Mouse (Mus musculus): ENCODE results near the gene Tnxb. TPM values are rescaled to one million over a fixed set of nuclear protein-coding genes. Genes with fewer than 3 reads are reported as not detected.

Gene Tnxb
- total RNA-seq, 1 experiment from 2014 or later = 0.05 TPM

DNA sequence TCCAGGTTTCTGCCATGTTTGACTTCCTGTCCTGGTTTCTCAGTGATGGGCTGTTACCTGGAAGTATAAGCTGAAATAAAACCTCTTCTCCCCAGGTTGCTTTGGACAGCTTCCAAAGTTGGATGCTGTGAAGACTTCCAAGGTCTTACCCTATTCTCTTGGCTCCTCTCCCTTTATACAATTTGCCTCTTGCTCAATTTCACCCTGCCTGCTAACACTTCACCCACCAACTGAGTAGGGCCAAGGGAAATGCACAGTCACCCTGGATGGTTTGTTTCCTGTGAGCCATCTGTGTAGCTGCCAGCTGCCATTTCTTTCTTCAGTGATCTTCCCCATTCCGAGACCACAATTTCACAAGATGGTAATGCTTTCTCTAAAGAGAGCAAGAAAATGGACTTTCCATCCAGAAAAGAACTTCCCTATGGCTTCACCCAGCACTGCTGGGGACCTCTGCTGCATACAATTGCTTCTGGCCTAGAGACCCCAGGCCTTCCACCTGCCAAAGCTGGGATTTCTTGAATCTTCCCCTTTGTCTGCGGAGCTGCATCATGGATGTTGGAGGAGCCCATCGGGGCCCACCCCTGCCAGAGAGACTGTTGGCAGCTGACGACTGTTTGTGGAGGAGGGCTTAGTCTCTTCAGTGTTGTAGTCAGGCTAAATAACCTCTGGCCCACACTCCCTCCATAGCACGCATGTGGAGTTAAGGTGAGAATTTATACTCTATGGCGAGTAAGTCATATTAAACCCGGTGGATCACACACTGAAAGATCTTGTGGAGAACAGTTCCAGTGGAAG lies 30.7 kb upstream of the Tnxb start:
- peak; percentile 82 to 90 for ATAC-seq (replicated peaks in 1 of 2; ENCODE audit: insufficient read depth in 1 of 2, low FRiP score in 2 of 2, low TSS enrichment in 1 of 2, low read depth in 1 of 2, poor library complexity in 2 of 2, severe bottlenecking in 2 of 2)

DNA sequence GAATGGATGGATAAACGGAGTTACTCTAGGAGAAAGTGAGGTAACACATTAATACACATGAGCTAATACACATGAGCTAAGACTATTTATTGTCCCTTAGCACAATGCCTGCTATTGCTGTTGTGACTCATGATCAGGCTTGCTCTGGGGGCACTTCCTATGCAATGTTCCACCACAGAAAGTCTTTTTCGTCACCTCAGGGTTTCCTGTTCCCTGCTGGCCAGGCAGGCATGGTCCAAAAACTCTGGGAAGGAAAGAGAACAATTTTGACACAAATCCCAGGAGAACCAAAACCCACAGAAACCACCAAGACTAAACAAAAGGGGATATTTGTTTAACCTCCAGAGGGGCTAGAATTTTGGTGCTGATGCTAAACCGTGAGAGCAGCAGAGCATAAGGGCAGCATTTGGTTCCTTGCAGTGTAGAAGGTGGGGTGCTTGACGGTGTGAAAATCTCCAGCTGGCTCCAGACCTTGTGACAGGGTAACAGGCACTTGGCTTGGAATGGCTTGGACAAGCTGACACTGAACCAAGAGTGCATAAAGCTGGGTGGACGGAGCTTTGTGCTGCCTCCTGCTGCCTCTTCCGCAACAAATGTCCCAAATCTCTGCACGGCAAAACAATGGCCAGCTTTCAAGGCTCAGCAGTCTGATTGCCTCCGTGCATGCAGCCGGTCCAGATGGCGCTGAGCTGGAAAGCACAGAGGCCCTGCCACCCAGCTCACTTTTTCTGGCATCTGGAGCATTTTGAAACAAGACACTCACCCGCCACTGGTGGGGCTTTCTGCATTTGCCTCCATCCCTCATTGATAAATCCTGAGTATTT lies 29.3 kb upstream of the Tnxb start:
- ATAC-seq (replicated peaks in 1 of 2; ENCODE audit: insufficient read depth in 1 of 2, low FRiP score in 2 of 2, low TSS enrichment in 1 of 2, low read depth in 1 of 2, poor library complexity in 2 of 2, severe bottlenecking in 2 of 2) = no peak

DNA sequence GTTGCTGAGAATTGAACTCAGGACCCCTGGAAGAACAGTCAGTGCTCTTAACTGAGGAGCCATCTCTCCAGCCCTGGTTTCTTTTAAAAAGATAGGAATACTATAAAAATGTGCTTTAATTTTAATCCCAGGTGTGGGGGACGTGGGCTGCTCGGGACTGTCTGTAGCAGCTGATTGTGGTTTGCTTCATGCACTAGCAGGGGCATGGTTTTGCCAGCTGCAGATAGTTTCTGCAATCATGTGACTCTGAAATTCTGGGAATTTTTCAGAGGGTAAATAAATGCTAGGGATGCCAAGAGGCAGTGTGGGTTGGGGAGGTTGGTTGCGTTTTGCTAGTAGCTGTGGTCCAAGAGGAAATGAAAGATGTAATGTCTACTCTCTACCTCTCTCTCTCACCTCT lies 28.4 kb upstream of the Tnxb start:
- ATAC-seq (replicated peaks in 1 of 2; ENCODE audit: insufficient read depth in 1 of 2, low FRiP score in 2 of 2, low TSS enrichment in 1 of 2, low read depth in 1 of 2, poor library complexity in 2 of 2, severe bottlenecking in 2 of 2) = no peak

DNA sequence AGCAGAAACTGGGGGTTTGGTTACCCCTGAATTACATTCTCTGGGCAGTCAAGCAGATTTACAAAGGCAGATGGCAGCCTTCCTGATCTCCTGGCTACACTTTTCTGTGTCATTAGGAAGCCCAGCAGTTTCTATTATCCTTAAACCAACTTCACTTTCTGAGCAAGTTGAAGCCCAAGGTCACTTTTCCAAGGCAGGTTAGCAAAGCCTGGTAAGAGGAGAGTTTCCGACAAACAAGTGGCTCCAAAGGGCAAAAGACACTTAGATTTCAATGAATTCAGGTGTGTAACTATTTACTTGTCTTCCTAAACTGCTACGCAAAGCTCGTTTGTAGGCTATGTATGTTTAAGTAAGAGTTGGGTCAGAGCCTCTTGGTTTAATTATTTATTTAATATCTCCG lies 27.0 kb upstream of the Tnxb start:
- no peak for ATAC-seq (replicated peaks in 1 of 2; ENCODE audit: insufficient read depth in 1 of 2, low FRiP score in 2 of 2, low TSS enrichment in 1 of 2, low read depth in 1 of 2, poor library complexity in 2 of 2, severe bottlenecking in 2 of 2)

DNA sequence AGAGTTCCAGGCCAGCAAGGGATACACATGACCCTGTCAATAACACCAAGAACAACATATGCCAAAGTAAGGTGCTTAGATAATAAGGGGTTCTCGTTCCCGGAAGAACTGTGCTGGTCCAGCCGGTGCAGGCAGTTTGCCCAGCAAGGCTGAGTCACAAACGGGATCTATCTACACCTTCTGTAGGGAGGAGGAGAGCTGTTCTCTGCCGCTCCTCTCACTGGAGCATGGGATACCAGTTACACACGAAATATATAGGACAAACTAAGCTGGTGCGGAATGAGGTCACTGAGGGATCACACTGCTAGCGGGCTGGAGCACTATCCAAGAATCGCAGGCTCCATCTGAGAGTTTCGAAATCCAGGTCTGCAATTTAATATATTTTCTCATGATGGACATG lies 26.4 kb upstream of the Tnxb start:
- ATAC-seq (replicated peaks in 1 of 2; ENCODE audit: insufficient read depth in 1 of 2, low FRiP score in 2 of 2, low TSS enrichment in 1 of 2, low read depth in 1 of 2, poor library complexity in 2 of 2, severe bottlenecking in 2 of 2) = no peak

DNA sequence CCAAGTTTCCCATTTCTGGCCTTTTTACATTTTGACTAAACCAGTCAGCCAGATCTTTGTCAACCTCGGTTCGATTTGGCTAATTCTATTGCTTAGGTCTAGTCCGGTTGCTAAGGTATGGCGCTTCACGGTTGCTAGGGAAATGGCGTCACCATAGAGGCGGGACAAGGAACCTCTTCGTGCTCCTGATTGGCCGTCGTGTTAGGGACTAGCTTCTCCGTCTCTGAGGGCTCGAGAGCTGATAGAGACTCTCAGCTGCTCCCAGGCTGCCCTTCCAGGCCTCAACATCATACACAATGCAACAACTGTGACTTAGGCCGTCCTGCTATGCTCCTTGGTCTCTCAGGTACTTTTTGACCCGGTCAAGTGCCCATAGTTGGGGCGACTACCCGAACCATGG lies 25.7 kb upstream of the Tnxb start, which contains the start of gene Fkbpl:
Gene Fkbpl (plus strand): TSS at position 157 of the 400 bp plus-strand sequence.
- peak; percentile 79 to 86 for ATAC-seq (replicated peaks in 1 of 2; ENCODE audit: insufficient read depth in 1 of 2, low FRiP score in 2 of 2, low TSS enrichment in 1 of 2, low read depth in 1 of 2, poor library complexity in 2 of 2, severe bottlenecking in 2 of 2)

DNA sequence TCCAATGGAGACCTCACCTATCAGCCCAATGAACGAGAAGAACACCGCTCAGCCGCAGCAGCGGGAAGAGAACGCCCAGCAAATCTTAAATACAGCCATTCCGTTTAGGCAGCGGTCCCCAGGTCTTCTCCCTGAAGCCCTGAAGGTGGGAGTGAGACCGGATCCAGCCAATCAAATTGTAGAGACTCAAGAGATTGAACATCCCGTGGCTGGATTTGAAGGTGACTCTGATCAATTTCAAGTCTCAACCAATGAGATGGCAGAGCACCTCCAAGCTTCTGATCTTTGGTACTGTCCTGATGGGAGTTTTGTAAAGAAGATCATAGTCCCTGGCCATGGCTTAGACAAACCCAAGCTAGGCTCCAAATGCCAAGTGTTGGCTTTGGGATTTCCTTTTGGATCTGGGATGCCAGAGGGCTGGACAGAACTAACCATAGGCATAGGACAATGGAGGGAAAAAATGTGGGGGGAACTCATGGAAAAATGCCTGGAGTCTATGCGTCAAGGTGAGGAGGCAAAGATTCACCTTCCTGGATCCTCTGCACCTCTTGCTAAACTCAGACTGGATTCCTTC lies 25.0 kb upstream of the Tnxb start:
- no peak for ATAC-seq (replicated peaks in 1 of 2; ENCODE audit: insufficient read depth in 1 of 2, low FRiP score in 2 of 2, low TSS enrichment in 1 of 2, low read depth in 1 of 2, poor library complexity in 2 of 2, severe bottlenecking in 2 of 2)

DNA sequence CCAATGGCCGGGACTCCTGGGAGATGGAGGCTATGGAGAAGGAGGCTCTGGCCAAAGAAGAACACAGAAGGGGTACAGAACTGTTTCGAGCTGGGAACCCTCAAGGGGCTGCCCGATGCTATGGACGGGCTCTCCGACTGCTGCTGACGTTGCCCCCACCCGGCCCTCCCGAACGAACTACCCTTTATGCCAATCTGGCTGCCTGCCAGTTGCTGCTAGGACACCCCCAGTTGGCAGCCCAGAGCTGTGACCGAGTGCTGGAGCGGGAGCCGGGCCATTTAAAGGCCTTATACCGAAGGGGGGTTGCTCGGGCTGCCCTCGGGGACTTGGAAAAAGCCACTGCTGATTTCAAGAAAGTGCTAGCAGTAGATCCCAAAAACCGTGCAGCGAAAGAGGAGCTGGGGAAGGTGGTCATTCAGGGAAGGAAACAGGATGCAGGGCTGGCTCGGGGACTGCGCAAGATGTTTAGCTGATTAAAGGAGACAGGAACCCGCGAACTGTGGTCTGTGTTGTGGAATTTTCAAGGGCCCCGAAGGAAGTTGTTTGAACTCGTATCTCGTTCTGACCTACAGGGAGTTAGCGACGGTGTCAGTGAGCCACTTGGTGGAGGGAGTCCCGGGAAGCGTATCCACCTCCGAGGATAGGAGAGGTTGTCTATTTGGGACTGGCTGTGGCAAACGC lies 24.4 kb upstream of the Tnxb start:
- no peak for ATAC-seq (replicated peaks in 1 of 2; ENCODE audit: insufficient read depth in 1 of 2, low FRiP score in 2 of 2, low TSS enrichment in 1 of 2, low read depth in 1 of 2, poor library complexity in 2 of 2, severe bottlenecking in 2 of 2)

DNA sequence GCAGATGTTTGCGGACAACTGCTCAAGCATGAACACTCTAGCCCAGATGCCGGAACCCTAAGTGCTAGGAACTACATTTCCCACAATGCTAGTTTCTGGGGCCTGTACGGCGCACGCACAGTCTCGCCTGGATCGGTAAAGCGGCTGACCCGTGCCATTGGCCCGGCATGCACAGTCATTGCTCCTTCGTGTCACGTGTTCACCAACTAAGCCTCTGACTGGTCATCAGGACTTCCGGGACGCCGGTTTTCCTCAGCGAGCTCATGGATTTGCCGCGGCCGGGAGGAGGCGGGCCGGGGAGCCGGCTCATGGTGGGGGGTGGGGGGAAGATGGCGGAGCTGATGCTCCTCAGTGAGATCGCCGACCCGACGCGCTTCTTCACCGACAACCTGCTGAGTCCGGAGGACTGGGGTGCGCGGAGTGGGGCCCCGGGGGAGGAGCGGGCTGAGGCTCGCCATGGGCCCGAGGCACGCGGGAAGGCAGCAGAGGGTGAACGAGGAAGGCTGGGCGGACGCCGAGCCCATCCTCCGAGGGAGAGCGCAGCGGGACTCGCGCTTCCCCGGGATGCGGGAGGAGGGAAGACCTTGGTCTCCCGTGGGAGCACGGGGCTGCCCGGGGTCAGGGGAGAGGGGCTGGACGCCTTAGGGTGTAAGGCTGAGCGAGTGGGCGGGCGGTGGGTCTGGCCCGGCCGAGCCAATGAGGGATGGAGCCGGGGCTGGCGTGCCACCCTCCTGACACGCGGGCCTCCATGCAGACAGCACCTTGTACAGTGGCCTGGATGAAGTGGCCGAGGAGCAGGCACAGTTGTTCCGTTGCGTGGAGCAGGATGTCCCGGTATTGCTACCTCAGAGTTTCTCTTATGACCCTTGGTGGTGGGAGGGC lies 23.2 kb upstream of the Tnxb start, which contains the start of gene Atf6b:
Gene Atf6b (plus strand): TSS at position 241 of the 882 bp plus-strand sequence.
- ATAC-seq (replicated peaks in 1 of 2; ENCODE audit: insufficient read depth in 1 of 2, low FRiP score in 2 of 2, low TSS enrichment in 1 of 2, low read depth in 1 of 2, poor library complexity in 2 of 2, severe bottlenecking in 2 of 2) = peak; percentile 93

DNA sequence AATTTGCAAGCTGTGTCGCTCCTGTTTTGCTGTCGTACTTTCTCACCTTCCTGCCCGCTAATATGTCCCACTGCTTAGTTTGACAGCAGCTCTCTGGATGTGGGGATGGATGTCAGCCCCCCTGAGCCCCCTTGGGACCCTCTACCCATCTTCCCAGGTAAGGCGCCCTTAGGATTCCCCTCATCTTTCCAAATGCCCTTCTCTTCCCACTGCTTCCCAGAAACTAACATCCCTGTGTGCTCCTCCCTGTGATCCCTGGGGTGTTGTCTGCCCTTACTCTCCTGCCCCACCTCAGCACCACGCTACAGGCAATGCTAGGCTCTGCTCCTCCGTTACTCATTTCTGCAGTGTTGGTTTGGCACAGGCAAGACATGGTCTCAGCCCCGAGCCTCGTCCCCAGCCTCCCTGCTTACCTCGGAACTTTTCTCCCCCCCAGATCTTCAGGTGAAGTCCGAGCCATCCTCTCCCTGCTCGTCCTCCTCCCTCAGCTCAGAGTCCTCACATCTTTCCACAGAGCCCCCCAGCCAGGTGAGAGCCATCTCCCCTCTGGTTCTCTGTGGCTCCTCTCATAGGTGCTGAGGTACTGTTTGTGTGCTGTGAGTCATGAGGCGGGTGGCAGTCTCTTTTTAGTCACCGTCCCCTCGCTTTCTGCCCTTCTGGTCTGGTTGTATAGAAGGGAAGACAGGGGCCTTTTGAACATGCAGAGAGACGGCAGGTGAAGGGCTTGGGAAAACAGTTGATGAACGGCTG lies 22.0 kb upstream of the Tnxb start:
- ATAC-seq (replicated peaks in 1 of 2; ENCODE audit: insufficient read depth in 1 of 2, low FRiP score in 2 of 2, low TSS enrichment in 1 of 2, low read depth in 1 of 2, poor library complexity in 2 of 2, severe bottlenecking in 2 of 2) = no peak

DNA sequence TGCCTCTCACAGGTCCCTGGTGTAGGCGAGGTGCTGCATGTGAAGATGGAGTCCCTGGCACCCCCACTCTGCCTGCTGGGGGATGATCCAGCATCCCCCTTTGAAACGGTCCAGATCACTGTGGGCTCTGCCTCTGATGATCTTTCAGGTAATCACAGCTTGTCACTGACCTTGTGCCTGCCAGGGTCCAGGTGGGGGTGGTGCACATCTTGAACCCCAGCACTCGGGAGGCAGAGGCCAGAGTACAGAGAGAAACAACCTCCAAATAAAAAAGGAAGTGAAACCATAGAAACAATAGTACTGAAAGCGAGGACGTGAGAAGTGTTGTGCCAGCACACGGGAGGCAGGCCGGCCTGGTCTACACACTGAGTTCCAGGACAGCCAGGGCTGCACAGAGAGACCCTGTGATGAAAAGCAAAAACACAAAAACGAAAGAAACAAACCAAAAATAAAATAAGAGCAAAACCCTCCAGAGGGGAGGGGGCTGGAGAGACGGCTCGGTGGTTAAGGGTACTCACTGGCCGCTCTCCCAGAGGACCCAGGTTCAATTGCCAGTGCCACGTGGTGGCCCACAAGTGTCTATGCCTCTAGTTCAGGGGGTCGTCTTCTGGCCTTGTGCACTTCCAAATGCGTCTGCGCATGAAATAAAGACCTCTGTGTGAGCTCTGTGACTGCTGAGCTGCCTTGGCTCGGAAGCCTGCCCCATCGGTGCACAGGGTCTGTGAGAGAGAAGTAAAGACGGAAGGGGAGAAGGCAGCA lies 21.1 kb upstream of the Tnxb start:
- ATAC-seq (replicated peaks in 1 of 2; ENCODE audit: insufficient read depth in 1 of 2, low FRiP score in 2 of 2, low TSS enrichment in 1 of 2, low read depth in 1 of 2, poor library complexity in 2 of 2, severe bottlenecking in 2 of 2) = no peak

DNA sequence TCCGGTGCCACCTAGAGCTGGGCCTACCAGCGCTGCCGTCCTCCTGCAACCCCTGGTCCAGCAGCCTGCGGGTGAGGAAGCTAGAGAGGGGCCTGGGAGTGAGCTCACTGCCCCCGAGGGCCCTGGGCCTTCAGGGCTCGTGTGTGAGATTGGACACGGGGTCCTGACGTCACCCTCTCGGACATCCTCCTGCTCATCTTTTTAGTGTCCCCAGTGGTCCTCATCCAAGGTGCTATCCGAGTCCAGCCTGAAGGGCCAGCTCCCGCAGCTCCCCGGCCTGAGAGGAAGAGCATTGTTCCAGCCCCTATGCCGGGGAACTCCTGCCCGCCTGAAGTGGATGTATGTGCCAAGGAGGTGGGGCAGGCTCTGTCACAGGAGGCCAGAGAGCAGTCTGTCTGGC lies 19.6 kb upstream of the Tnxb start:
- no peak for ATAC-seq (replicated peaks in 1 of 2; ENCODE audit: insufficient read depth in 1 of 2, low FRiP score in 2 of 2, low TSS enrichment in 1 of 2, low read depth in 1 of 2, poor library complexity in 2 of 2, severe bottlenecking in 2 of 2)

DNA sequence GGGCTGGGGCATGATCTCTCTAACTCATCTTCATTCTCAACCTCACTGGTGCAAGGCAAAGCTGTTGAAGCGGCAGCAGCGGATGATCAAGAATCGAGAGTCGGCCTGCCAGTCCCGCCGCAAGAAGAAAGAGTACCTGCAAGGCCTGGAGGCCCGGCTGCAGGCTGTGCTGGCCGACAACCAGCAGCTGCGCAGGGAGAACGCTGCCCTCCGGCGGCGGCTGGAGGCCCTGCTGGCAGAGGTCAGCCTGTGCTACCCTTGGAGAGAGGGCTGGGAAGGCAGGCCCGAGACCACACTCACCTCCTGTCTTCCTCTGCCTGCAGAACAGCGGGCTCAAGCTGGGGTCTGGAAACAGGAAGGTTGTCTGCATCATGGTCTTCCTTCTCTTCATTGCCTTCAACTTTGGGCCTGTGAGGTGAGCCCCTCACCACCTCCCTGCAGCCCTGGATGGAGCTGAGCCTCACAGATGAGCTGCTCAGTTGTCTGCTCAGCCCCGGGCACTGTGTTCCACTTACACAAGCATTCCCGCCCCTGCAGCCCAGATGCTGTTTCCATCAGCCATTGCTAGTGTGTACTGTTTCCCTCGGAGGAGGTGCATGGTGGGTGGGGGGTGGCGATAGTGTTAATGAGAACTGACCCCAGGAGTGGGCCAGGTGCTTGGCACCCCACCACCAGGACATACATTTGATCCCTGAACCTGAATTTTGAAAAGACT lies 18.7 kb upstream of the Tnxb start:
- 0 out of 4 replicates have a peak, but pooled peaks of 1 of the 2 experiments have one; percentile 24 for ATAC-seq (replicated peaks in 1 of 2; ENCODE audit: insufficient read depth in 1 of 2, low FRiP score in 2 of 2, low TSS enrichment in 1 of 2, low read depth in 1 of 2, poor library complexity in 2 of 2, severe bottlenecking in 2 of 2)

DNA sequence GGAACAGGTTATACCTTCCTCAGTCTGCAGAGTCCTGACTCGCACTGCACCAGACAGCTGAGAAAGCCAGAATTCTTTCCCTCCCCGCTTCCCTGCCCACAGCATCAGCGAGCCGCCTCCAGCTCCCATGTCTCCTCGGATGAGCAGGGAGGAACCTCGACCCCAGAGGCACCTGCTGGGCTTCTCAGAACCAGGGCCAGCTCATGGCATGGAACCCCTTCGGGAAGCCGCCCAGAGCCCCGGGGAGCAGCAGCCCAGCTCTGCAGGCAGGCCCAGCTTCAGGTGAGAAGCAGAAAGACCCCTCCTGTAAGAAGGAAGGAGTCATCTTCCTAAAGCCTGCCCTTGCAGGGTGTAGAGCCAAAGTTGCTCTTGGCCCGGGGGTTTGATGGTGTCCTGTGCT lies 17.8 kb upstream of the Tnxb start:
- no peak for ATAC-seq (replicated peaks in 1 of 2; ENCODE audit: insufficient read depth in 1 of 2, low FRiP score in 2 of 2, low TSS enrichment in 1 of 2, low read depth in 1 of 2, poor library complexity in 2 of 2, severe bottlenecking in 2 of 2)

DNA sequence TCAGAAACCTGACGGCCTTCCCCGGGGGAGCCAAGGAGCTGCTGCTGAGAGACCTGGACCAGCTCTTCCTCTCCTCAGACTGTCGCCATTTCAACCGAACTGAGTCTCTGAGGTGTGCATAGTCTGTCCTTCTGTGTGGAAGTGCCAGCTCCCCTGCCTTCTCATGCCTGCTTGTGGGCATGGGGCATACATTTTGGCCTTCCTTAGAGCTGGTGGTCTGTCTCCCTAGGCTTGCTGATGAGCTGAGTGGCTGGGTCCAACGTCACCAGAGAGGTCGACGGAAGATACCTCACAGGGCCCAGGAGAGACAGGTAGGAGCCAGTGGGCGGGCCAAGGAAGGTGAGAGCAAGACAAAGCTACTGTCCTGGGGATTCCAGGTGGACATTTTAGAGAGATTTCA lies 17.4 kb upstream of the Tnxb start:
- ATAC-seq (replicated peaks in 1 of 2; ENCODE audit: insufficient read depth in 1 of 2, low FRiP score in 2 of 2, low TSS enrichment in 1 of 2, low read depth in 1 of 2, poor library complexity in 2 of 2, severe bottlenecking in 2 of 2) = no peak

Data from hematopoietic stem cell, adult 5-6 weeks (primary cell).